Mouse (Mus musculus) limb, embryonic 15.5 days (tissue): ENCODE results near the gene E4f1. TPM values are rescaled to one million over a fixed set of nuclear protein-coding genes. Genes with fewer than 3 reads are reported as not detected.

Experiments used
- ATAC-seq: fragments of 200-750 bp; cut with Nextera tagmentation; 2 replicates; pipeline ENCODE4 v1.8.0; 2017; ENCODE audit warnings: low read depth, moderate TSS enrichment; ENCODE audit not compliant: insufficient number of reproducible peaks, low FRiP score, low TSS enrichment
- H3K27ac ChIP-seq: fragments of 300-500 bp; sonication (generic); 2 replicates; pipeline ENCODE4 v1.5.1; 2015; ENCODE audit warnings: moderate library complexity, mild to moderate bottlenecking, inconsistent platforms
- H3K27me3 ChIP-seq: fragments of 300-500 bp; sonication (generic); 2 replicates; pipeline ENCODE4 v1.6.1; 2015; ENCODE audit warnings: inconsistent platforms
- H3K36me3 ChIP-seq: fragments of 300-500 bp; sonication (generic); 2 replicates; pipeline ENCODE4 v1.6.1; 2015; ENCODE audit warnings: inconsistent platforms
- H3K4me1 ChIP-seq: fragments of 300-500 bp; sonication (generic); 2 replicates; pipeline ENCODE4 v1.6.1; 2015; ENCODE audit warnings: inconsistent platforms
- H3K4me2 ChIP-seq: fragments of 300-500 bp; sonication (generic); 2 replicates; pipeline ENCODE4 v1.6.1; 2015; ENCODE audit warnings: mild to moderate bottlenecking, inconsistent platforms
- H3K4me3 ChIP-seq: fragments of 300-500 bp; sonication (generic); 2 replicates; pipeline ENCODE4 v1.5.1; 2015; ENCODE audit warnings: mild to moderate bottlenecking, inconsistent platforms
- H3K9ac ChIP-seq: fragments of 300-500 bp; sonication (generic); 2 replicates; pipeline ENCODE4 v1.6.1; 2015; ENCODE audit warnings: inconsistent platforms
- H3K9me3 ChIP-seq: fragments of 300-500 bp; sonication (generic); 2 replicates; pipeline ENCODE4 v1.6.1; 2016; ENCODE audit warnings: inconsistent platforms
- WGBS: fragments of 180-500 bp; shearing (Covaris S2); methylation state at CpG from one replicate; pipeline ENCODE4 v1.1.7; 2015; 5-methylcytosine and 5-hydroxymethylcytosine counted together
- polyA plus RNA-seq: library from polyadenylated mRNA; unstranded; fragments of >200 nt; fragmentation: Nextera tagmentation; extraction: Ambion mirVana; gene quantifications from 2 replicates; pipeline ENCODE4 v1.2.1, GENCODE M21; 2015

Gene E4f1
- polyA plus RNA-seq, 1 experiment from 2014 or later, result 37.5 TPM

DNA sequence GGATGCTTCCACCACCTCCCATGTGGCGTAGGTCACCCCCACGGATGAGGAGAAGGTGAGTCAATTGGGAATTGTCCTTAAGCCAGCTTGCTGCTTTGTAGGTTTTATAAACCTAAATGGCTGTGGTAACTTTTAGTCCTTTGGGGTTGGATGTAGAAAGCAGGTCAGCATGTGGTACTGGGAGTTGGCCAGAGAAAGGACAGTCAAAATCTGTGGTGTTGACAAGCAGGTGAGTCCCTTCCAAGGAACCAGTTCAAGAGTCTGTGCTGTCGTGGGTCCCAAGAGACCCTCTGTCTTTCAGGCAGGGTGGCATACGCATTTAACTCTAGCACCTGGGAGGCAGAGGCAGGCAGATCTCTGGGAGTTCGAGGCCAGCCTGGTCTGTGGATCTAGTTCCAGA, 45.6 kb downstream of the E4f1 start:
- ATAC-seq, result no peak
- no peaks in the 10 kb centered on the region for H3K27me3 ChIP-seq
- peaks cover 56% of the 10 kb centered on the region for H3K36me3 ChIP-seq
- H3K27ac ChIP-seq, result no peak overlapping the region
- no peak overlapping the region for H3K9ac ChIP-seq
- WGBS, result 91% methylated on average over 5 of the region's 5 CpGs
- no peak overlapping the region for H3K4me2 ChIP-seq
- H3K4me3 ChIP-seq, result no peak overlapping the region
- no peaks in the 10 kb centered on the region for H3K9me3 ChIP-seq
- peaks cover 11% of the 10 kb centered on the region for H3K4me1 ChIP-seq

DNA sequence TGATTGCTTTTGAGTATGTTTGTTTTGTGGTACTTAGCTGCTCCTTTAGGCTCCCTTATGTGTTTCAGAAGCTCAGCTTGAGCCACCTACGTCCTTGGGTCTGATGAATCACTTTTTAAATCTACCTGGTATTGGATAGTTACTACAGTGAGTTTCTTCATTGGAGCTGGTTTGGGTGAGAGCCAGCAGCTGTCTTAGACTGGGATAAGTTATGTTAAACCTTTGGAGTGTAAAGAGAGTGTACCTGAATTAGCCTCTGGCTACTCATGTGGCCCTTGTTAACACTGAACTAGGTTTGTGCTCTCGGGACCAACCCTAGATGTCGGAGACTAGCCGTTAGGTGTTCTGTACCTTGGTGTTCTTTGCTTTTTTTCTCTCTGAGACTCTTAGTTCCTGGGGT, 47.0 kb downstream of the E4f1 start:
- Histone ChIP-seq H3K27ac (no peak overlapping the region), H3K36me3 (peaks cover 70% of the 10 kb centered on the region), H3K4me3 (no peak overlapping the region), H3K4me2 (no peak overlapping the region), H3K9me3 (no peaks in the 10 kb centered on the region), H3K9ac (no peak overlapping the region), H3K27me3 (no peaks in the 10 kb centered on the region), H3K4me1 (peaks cover 11% of the 10 kb centered on the region)
- no peak for ATAC-seq
- 93% methylated on average over 4 of the region's 4 CpGs for WGBS

DNA sequence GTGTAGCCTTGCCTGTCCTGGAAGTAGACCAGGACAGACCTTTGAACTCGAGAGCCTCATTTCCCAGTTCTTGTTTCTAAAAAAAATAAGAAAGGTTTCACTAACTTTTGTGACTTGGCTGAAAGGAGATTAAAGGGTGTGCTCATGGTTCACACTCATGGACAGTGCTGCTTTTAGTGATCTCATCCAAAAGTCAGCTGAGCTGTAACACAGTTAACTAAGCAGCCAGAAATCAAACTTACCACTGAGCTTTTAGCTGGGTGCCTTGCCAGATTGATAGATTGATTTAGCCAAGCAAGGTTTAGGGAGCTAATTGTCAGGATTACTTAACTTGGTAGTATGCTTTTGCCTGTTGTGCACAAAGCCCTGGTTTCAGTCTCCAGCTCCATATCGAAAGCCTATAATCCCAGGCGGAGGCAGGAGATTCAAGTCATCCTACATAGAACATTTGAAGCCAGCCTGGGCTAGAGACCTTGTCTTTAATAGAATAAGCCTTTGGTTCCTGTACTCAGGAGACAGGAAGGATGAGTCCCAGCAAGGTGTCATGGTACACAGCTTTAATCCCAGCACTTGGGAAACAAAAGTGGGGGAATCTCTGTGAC, 54.0 kb downstream of the E4f1 start:
- Histone ChIP-seq H3K27ac (no peak overlapping the region), H3K9ac (peak overlapping the region; percentile 7; the same call in 1 of the 2 replicates), H3K27me3 (no peaks in the 10 kb centered on the region), H3K4me1 (peaks cover 28% of the 10 kb centered on the region), H3K9me3 (no peaks in the 10 kb centered on the region), H3K4me2 (peak overlapping the region; percentile 75), H3K4me3 (peak overlapping the region; percentile 64), H3K36me3 (peaks cover 60% of the 10 kb centered on the region)
- WGBS, result 81% methylated on average over 3 of the region's 3 CpGs
- no peak for ATAC-seq

DNA sequence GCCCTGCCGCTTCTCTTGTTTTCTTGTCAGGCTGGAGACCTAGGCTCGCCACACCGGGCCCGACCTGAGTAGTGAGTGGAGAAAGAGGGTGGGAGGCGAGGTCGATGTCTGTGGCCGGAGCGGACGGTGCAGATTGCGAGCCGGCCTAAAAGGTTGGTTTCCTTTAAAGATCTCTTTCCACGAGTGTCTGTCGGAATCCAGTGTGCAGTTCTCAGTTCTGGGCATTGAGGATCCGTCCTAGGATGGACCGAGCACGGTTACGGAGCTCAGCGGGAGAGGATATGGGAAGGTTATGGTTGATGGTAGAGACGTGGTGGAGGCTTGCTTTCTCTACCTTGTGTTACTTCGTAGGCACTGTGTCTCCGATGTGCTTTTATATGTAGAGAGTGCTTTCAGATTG, 55.1 kb downstream of the E4f1 start:
- Histone ChIP-seq H3K9me3 (no peaks in the 10 kb centered on the region), H3K4me2 (peak overlapping the region; percentile 75), H3K36me3 (peaks cover 57% of the 10 kb centered on the region), H3K27ac (peak overlapping the region; percentile 96), H3K9ac (peak overlapping the region; percentile 72), H3K27me3 (no peaks in the 10 kb centered on the region), H3K4me3 (peak overlapping the region; percentile 64), H3K4me1 (peaks cover 28% of the 10 kb centered on the region)
- WGBS, result 0% methylated on average over 21 of the region's 21 CpGs
- ATAC-seq, result 0 out of 2 replicates have a peak, but pooled peaks have one; percentile 2

DNA sequence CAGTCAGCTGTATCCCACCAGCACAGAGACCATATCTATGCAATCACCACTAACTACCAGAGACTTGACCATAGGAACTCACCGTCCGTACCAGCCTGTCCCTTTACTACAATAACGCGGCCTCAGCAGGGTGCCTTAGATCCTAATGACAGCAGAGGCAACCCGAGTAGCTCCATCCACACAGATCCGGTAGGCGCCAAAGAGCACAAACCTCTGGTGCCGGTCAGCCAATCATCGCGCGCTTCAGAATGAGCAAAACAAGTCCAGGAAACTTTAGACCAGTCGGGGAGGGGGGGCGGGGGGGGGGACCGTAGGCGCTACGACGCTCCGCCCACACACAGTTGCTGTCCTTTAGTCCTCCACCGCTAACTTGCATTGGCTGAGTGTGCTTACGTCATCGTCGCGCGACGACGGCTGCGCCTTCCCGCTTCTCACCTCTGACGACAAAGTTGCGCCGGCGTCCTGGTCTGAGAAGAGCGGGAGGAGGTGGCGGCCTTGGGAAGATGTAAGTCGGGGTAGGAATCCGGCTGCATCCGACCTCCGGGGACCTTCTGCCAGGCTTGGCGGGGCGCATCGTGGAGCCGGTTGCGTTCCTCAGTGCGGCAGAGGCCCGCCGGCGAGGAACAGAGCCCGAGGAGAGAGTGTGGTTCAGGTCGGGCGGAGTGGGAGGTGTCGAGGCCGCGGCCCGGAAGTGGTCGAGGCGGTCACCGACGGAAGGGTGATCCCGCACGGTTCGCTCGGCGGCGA, 55.7 kb downstream of the E4f1 start, which contains the start of gene Rnps1:
Rnps1 (plus strand) TSS at position 336 of the 747 bp plus-strand sequence.
- peaks cover 57% of the 10 kb centered on the region for H3K36me3 ChIP-seq
- H3K27me3 ChIP-seq, result no peaks in the 10 kb centered on the region

DNA sequence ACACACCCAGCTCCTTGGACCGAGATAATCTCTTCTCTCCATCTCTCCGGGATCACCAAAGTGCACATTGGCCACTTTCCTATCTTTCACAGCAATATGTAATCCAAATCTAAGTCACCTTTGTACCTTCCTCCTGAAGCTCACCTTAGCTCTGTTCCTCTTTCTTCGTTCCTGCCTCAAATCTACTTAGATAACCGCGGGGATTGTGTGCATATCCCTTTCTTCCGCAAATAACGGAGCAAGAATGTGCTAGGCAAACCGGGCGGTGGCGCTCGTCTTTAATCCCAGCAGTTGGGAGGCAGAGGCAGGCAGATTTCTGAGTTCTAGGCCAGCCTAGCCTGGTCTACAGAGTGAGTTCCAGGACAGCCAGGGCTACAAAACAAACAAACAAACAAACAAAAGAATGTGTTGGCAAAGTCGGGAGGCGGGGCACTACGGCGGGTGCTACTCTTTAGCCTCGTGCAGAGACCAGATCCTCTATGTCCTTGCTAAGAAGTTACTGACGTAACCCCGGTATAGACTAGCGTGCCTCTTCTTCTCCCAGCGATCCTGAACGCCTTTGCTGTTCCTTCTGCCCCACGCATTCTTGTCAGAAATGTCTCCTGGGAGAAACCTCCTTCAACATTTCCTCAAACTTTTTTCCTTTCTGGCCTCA, 56.4 kb downstream of the E4f1 start:
- Histone ChIP-seq H3K36me3 (peaks cover 57% of the 10 kb centered on the region), H3K4me1 (peaks cover 28% of the 10 kb centered on the region), H3K27ac (peak overlapping the region; percentile 91), H3K9ac (peak overlapping the region; percentile 62), H3K4me3 (peak overlapping the region; percentile 64), H3K9me3 (no peaks in the 10 kb centered on the region), H3K27me3 (no peaks in the 10 kb centered on the region), H3K4me2 (peak overlapping the region; percentile 75)
- 29% methylated on average over 22 of the region's 22 CpGs for WGBS
- no peak for ATAC-seq

More for the DNA sequence above, 55.7 kb downstream of the E4f1 start, which contains the start of gene Rnps1:
- Histone ChIP-seq H3K4me1 (peaks cover 28% of the 10 kb centered on the region), H3K4me3 (peak within 1 kb of the TSS; percentile 64), H3K4me2 (peak within 1 kb of the TSS; percentile 75), H3K9me3 (no peaks in the 10 kb centered on the region), H3K27ac (peak within 1 kb of the TSS; percentile 96), H3K9ac (peak within 1 kb of the TSS; percentile 72)
- peak; percentile 90 for ATAC-seq
- under 1% methylated on average over 64 of the region's 64 CpGs for WGBS

DNA sequence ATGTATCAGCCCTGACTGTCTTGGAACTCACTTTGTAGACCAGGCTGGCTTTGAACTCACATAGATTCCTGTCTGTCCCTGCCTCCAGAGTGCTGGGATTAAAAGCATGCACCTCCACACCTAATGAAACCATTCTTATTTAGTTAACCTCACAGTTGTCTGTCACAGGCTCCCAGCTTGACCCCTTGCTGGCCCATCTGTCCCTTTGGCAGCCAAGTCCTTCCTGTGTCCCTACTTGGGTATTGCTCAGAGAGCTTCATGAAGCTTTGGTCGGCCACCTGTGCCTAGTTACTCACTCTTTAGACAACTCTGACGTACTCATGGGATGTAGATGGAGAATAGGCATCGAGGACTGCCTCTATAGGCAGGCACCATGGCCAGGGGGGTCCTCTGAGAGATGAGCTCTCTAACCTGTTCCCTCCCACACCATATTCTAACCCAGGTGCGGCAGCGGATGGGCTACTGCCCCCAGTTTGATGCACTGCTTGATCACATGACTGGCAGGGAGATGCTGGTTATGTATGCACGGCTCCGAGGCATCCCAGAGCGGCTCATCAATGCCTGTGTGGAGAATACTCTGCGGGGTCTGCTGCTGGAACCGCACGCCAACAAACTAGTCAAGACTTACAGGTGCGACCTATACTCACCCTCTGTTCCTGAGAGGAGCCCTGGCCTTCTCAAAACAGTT, 62.9 kb downstream of the E4f1 start:
- Histone ChIP-seq H3K27me3 (no peaks in the 10 kb centered on the region), H3K4me1 (no peaks in the 10 kb centered on the region), H3K27ac (no peak overlapping the region), H3K4me3 (no peak overlapping the region), H3K9me3 (no peaks in the 10 kb centered on the region), H3K36me3 (peaks cover 57% of the 10 kb centered on the region), H3K4me2 (no peak overlapping the region), H3K9ac (no peak overlapping the region)
- whole genome bisulfite sequencing, result 86% methylated on average over 12 of the region's 12 CpGs
- no peak for ATAC-seq

DNA sequence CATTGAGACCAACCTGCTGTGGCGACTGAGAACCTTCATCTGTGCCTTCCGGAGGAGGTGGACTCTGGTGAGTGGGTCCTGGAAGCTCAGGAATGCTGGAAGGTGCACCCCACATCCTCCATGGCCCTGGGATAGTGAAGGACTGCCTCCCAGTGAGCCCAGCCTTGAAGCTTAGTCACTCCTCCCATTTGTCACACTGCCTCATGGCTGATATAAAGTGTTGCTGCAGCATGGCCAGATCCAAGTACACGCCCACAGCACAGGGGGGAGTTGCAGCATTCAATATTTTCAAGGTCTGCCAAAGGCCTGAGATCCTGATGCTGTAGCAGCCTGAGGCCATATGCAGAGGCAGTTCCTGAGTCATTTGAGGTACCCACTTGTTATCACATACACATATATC, 67.7 kb downstream of the E4f1 start:
- no peak for ATAC-seq
- H3K4me2 ChIP-seq, result no peak overlapping the region
- H3K9ac ChIP-seq, result no peak overlapping the region
- no peaks in the 10 kb centered on the region for H3K9me3 ChIP-seq
- no peaks in the 10 kb centered on the region for H3K4me1 ChIP-seq
- no peak overlapping the region for H3K27ac ChIP-seq
- WGBS, result 74% methylated on average over 3 of the region's 3 CpGs
- peaks cover 36% of the 10 kb centered on the region for H3K36me3 ChIP-seq
- H3K27me3 ChIP-seq, result no peaks in the 10 kb centered on the region
- no peak overlapping the region for H3K4me3 ChIP-seq

DNA sequence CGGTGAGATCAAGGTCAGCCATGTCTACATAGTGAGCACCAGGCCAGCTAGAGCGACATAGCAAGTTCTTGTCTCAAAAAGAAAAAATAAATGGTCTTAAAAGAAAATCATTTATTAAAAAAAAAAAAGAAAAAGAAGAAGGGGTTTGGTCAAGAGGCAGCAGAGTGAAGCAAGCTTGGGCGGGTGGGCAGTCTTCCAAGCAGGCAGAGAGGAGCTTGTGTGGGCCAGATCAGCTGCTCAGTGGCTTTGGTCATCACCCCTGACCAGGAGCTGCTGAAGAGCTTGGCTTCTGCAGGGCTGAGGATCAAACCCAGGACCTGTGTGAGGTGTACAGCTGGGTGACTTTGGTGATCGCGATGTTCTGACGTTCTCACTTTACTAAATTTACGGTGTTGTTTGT, 75.7 kb downstream of the E4f1 start:
- H3K4me2 ChIP-seq, result no peak overlapping the region
- no peaks in the 10 kb centered on the region for H3K4me1 ChIP-seq
- ATAC-seq, result no peak
- WGBS, result 81% methylated on average over 7 of the region's 7 CpGs
- H3K27me3 ChIP-seq, result no peaks in the 10 kb centered on the region
- no peak overlapping the region for H3K27ac ChIP-seq
- no peaks in the 10 kb centered on the region; the same call in 1 of the 2 replicates for H3K36me3 ChIP-seq
- no peaks in the 10 kb centered on the region for H3K9me3 ChIP-seq
- no peak overlapping the region for H3K4me3 ChIP-seq
- no peak overlapping the region for H3K9ac ChIP-seq
